Mouse (Mus musculus) spleen, adult 18-20 months (tissue): ENCODE measurements around the gene Rad9b.

Experiments
- DNase-seq, 2 experiments: peaks; one replicate each; pipeline ENCODE4 v3.0.0; 2022; ENCODE audit warnings: mixed read lengths in 2 of 2

Rad9b gene

GRCm38 (mm10) chr5:122353807-122354491 is at the start of gene Rad9b, which contains the start of gene Vps29:
Gene Rad9b, minus strand, starts transcription at chr5:122354233.
Gene Vps29, plus strand, starts transcription at chr5:122354369.
- DNase-seq, result peak; percentile 96 to 97

DNA sequence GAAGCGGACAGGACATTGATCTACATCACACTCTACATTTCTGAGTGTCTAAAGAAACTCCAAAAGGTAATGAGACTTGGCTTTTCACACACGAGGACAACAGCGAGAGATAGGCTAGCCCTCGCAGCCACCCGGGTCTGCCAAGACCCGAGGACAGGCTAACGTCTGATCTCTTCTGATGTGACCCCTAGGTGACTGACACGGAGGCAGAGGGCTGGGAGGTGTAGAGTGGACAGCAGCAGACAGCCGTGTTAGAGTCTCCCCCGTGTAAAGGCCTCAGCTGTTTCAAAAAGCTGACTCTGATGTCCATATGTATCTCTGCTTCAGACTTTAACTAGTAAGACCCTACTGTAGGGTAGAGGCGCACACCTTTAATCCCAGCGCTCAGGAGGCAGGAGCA is 49.3 kb upstream of the Rad9b start:
- DNase-seq, result no peak

DNA sequence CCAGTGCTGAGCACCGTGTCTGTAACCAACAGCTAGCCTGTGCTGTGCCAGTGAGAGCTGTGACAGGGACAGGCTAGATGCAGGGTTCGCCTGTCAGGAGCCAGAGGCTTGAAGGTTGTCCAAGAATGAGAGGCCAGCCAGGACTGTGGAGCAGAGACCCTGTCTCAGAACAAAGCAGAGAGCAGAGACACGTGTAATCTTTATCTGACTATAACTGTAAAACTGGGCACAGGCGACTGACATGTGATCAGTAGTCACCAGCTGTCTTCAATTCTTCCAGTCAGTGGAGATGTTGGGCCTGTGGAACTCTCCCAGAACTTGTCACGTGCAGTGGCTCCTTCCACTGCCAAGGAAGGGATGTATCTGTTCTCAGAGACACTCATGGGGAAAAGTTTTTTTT is 48.7 kb upstream of the Rad9b start:
- DNase-seq, result no peak

GRCm38 (mm10) chr5:122402160-122402559 is 48.1 kb upstream of the Rad9b start:
- DNase-seq, result no peak

DNA sequence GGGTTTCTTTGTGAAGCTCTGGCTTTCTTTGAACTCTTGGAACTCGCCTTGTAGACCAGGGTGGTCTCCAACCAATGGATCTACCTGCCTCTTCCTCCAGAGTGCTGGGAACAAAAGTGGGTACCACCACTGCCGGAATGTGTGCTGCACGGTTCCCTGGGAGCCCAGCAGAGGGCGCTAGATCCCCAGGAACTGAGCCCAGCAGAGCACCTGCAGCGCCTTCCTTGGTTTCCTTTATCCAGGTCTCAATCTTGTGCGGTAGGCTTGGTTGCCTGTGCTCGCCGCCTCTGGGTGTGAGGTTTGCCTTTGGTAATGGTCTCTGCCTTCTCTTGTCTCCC is 47.2 kb upstream of the Rad9b start:
- peak in 1 of 2 experiments; percentile 60 for DNase-seq

DNA sequence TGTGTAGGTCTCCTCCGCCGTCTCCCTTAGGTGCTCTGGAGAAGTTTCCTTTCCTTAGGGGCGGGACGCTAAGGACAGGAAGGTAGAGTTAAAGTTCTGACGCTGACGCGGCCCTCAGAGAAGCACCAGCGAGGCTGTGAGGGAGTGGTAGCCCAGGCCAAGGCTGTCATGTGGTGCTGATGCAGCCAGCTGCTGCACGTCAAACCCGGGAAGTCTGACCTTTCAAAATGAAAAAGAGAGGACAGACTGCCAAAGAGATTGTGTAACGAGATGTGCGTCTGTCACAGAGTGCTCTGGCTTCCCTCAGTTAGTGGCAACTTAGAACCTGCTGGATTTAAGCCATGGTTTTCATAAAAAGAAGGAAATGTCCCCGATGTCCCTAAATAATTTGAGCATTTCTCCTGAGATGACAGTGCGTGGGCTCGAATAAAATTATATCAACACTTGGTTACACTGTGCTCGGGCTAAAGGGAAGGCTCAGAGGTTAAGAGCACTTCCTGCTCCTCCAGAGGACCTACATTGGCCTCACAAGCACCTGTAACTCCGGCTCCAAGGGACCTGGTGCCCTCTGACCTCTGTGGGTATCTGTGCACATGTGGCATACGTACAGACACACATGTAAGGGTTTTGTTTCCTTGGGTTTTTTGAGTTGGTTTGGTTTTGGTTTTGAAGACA is 46.7 kb upstream of the Rad9b start:
- no peak for DNase-seq

- DNase-seq, result no peak
Measured at GRCm38 (mm10) chr5:122399871-122400270, 45.8 kb upstream of the Rad9b start.

- no peak for DNase-seq
Measured at GRCm38 (mm10) chr5:122397495-122397894, 43.5 kb upstream of the Rad9b start.

DNA sequence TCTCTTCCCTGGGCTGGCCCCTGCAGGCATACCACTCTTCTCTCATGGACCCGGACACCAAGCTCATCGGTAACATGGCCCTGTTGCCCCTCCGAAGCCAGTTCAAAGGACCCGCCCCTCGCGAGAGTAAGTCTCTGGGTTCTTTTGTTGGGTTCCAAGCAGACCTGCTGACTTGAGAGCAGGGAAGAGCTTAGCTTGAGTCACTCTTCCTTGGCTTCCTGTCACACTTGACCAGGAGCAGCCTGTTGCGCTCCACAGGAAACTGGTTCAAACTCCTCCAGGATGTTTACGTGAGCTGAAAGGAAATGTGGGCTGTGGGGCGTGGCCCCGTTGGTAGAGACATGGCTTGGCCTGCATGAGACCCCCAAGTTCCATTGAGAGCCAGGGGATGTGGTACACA is 42.8 kb upstream of the Rad9b start:
- no peak for DNase-seq

DNA sequence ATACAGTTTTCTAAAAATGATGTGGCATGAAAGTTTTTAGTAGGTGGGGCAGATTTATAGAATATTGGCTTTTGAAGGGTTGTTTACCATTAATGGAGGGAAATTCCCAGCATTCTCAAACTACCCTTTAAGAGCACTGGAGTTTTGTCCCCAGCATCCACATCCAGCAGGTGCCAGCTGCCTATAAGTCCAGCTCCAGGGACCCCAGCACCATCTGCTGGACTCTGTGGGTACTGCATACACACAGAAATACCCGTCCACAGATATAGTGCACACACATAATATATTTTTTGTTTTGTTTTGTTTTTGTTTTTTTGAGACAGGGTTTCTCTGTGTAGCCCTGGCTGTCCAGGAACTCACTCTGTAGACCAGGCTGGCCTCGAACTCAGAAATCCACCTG is 39.9 kb upstream of the Rad9b start:
- peak; percentile 42 to 80 for DNase-seq

GRCm38 (mm10) chr5:122392227-122393004 is 38.4 kb upstream of the Rad9b start:
- DNase-seq, result peak; percentile 31

GRCm38 (mm10) chr5:122391786-122392180 is 37.8 kb upstream of the Rad9b start, which contains the start of gene Arpc3:
Gene Arpc3, plus strand, starts transcription at chr5:122391878.
- DNase-seq, result peak; percentile 83 to 91

GRCm38 (mm10) chr5:122391178-122391785 is 37.2 kb upstream of the Rad9b start:
- no peak for DNase-seq

GRCm38 (mm10) chr5:122390671-122391070 is 36.6 kb upstream of the Rad9b start:
- DNase-seq, result no peak

- no peak for DNase-seq
Measured at GRCm38 (mm10) chr5:122390006-122390405, 36.0 kb upstream of the Rad9b start.

DNA sequence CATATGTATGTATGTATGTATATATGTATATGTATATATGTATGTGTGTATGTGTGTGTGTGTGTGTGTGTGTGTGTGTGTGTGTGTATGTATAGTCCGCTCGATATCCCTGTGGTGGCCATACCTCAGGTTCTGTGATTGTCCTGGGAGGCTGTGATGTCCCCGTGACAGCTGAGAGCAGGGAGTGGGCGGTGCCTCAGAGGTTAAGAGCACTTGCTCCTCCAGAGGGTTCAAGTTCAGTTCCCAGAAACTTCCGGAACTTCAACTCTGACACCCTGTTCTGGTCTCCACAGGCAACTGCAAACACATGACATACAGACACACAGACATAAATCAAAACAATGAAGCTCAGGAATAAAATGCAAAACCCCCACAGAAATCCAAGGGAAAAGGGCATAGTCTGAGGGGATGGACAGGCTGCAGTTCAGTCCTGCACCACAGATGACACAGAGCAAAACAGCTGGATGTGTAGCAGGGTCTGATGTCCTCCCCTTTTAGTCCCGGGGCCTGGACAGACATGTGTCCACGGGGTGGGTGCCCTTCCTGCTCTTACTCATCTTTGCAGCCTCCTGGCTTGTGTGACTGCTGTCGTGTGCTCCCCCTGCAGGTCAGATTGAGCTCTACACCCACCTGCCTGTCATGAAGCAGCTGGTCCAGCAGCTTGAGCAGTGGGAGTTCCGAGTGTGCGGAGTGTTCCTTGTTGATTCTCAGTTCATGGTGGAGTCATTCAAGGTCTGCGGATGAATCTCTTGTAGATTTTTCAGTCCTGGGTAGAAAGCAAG is 25.5 kb upstream of the Rad9b start:
- DNase-seq, result peak; percentile 55 to 69

- no peak for DNase-seq
Measured at GRCm38 (mm10) chr5:122378171-122378570, 24.1 kb upstream of the Rad9b start.

DNA sequence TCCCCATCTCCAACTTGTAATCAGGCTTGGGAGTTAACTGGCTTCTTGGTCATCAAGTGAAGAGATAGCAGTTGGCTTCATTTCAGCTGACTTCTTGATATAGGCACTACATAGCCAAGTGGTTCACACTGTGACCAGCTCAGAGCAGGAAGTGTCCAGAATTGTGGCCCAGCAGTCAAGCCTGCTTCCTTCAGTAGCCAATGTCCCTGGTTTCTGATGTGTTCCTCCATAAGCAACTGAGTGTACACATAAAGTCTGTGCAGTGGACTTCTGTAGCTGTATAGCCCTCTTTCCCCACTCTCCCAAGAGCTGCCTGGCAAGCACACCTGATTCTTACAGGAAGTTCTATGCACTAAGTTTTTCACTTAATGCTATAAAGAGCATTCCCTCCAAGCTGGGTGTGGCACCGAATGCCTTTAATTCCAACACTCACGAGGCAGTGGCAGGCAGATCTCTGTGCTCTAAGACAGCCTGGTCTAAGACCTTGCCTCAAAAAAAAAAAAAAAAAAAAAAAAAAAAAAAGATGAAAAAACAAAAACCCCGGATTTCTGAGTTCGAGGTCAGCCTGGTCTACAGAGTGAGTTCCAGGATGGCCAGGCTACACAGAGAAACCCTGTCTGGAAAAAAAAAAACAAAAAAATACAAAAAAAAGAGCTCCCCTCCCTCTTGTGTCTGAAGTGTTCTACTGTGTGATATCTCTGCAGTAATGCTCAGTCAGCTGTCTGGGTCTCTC is 23.2 kb upstream of the Rad9b start:
- no peak for DNase-seq

DNA sequence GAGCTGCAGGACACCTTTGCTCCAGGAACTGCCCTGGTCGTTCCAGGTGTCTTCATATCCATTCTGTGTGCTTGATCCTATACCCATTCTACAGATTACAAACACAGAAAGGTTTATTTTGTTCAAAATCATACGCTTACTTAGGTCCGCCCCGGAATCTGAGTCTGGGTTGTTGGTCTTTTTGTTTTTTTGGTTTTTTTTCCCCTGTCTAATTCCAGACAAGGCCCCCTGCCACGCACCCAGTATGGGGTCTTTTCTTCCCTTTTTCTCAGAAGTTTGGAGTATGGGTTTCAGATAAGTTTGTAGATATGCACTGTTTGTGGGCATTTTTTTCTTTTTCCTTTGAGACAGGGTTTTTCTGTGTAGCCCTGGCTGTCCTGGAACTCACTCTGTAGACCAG is 18.8 kb upstream of the Rad9b start:
- no peak for DNase-seq

- DNase-seq, result peak; percentile 97 to 99
Measured at GRCm38 (mm10) chr5:122372192-122372769, 18.2 kb upstream of the Rad9b start, which contains the start of gene Fam216a. Gene Fam216a, minus strand, starts transcription at chr5:122372364.

DNA sequence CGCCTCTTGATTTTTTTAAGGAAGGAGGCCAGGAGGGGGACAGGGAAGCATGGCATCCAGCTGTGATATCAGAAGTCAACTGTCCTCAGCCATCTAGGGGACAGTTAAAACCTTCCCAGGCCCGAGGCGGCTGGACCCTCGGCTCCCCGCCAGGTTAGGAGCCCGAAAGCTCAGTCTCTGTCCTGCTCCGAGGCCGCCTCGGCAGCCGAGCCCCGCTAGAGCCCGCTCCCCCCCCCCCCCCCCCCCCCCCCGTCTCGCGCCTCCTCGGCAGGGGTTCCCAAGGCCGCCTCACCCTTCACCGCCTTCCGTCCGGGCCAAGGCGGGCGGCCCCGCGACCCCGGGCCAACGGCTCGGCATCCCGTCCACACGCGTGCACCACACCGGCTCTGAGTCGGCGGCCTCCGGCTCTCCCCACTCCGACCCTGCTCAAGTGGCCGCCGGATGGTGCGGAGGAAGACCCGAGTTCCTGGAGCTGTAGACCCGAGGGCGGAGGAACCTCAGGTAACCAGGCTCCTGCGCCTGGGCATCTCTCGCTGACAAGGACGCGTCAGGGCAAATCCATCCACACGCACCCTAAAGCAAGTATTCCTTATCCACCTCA is 17.7 kb upstream of the Rad9b start, which contains the start of gene Gpn3:
Gene Gpn3, plus strand, starts transcription at position 286 of the 601 bp plus-strand sequence.
- no peak for DNase-seq
